Mouse (Mus musculus): Measurements from ENCODE around the gene Ggct. TPM values are rescaled to one million over a fixed set of nuclear protein-coding genes. Genes with fewer than 3 reads are reported as not detected.
"Not testable (repeated sequence)": the region's sequence is repeated elsewhere in the genome, so short reads cannot be mapped to it uniquely, and the experiment has no call there.

Ggct gene
- polyA plus RNA-seq, 1 experiment, result 16.6 TPM

GRCm38 (mm10) chr6:54957655-54958054, 35.1 kb downstream of the Ggct start:
- TF ChIP-seq CTCF (IDR thresholded peaks at IDR 0.05; ENCODE audit: extremely low read depth, insufficient read depth, low read length) (no peak), POLR2A (IDR thresholded peaks at IDR 0.05; ENCODE audit: extremely low read depth, insufficient read depth, low read length) (no peak)

DNA sequence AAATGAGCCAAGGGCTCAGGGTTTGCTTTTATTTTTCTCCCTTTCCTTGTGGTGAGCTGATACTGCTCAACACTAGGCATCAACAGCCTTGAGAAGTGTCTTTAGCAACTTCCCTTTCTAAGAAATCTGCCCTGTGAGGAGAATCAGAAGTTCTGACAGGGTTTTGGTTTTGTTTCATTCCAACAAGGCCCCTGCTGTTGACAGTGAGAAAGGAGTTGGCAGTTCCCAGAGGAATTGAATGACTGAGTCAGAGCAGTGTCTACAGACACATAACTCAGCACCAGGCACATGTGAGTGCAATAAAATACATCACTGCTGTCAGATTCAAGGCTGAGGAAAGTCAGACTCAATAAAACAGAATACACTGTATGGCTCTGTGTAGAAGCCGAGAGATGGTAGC, 36.3 kb downstream of the Ggct start:
- no peak for TF ChIP-seq POLR2A (IDR thresholded peaks at IDR 0.05; ENCODE audit: extremely low read depth, insufficient read depth, low read length)
- TF ChIP-seq CTCF (IDR thresholded peaks at IDR 0.05; ENCODE audit: extremely low read depth, insufficient read depth, low read length), result no peak
- H3K27ac ChIP-seq (ENCODE audit: insufficient read depth, low read length), result no peak overlapping the region
- no peaks in the 10 kb centered on the region; the same call in 1 of the 2 replicates for H3K4me1 ChIP-seq (ENCODE audit: control insufficient read depth, insufficient read depth, low read length)
- H3K4me3 ChIP-seq (ENCODE audit: insufficient read depth, low read length), result no peak overlapping the region

More at GRCm38 (mm10) chr6:54957655-54958054, 35.1 kb downstream of the Ggct start:
- no peak overlapping the region for H3K4me3 ChIP-seq (ENCODE audit: insufficient read depth, low read length)
- H3K27ac ChIP-seq (ENCODE audit: insufficient read depth, low read length), result no peak overlapping the region
- no peaks in the 10 kb centered on the region; the same call in 1 of the 2 replicates for H3K4me1 ChIP-seq (ENCODE audit: control insufficient read depth, insufficient read depth, low read length)

DNA sequence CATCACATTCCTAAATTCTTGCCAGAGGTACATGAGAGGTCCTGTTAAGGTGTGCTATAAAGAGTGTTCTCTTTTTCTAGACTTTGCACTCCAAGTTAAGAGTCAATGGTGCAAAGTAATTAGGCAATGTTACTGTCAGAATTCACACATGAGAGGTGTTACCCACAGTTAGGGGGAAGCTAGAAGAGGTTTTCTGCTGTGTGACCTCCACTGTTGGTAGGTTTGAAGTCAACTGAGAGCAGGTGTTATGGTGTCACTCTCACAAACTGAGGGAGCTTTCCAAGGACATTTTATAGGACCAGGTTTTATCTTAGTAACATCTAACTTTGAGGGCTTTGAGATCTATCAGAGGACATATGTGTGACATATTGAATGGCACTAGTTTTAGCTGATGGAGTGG, 36.8 kb downstream of the Ggct start:
- no peak for TF ChIP-seq POLR2A (IDR thresholded peaks at IDR 0.05; ENCODE audit: extremely low read depth, insufficient read depth, low read length)
- TF ChIP-seq CTCF (IDR thresholded peaks at IDR 0.05; ENCODE audit: extremely low read depth, insufficient read depth, low read length), result no peak
- Histone ChIP-seq H3K4me3 (ENCODE audit: insufficient read depth, low read length) (no peak overlapping the region), H3K4me1 (ENCODE audit: control insufficient read depth, insufficient read depth, low read length) (no peaks in the 10 kb centered on the region; the same call in 1 of the 2 replicates), H3K27ac (ENCODE audit: insufficient read depth, low read length) (no peak overlapping the region)

- TF ChIP-seq CTCF (IDR thresholded peaks at IDR 0.05; ENCODE audit: extremely low read depth, insufficient read depth, low read length) (no peak), POLR2A (IDR thresholded peaks at IDR 0.05; ENCODE audit: extremely low read depth, insufficient read depth, low read length) (no peak)
- Histone ChIP-seq H3K4me1 (ENCODE audit: control insufficient read depth, insufficient read depth, low read length) (no peaks in the 10 kb centered on the region; the same call in 1 of the 2 replicates), H3K27ac (ENCODE audit: insufficient read depth, low read length) (no peak overlapping the region), H3K4me3 (ENCODE audit: insufficient read depth, low read length) (no peak overlapping the region)
Measured at GRCm38 (mm10) chr6:54954659-54955414, 37.9 kb downstream of the Ggct start.

GRCm38 (mm10) chr6:54953399-54953798, 39.4 kb downstream of the Ggct start:
- H3K4me1 ChIP-seq (ENCODE audit: control insufficient read depth, insufficient read depth, low read length); H3K4me3 ChIP-seq (ENCODE audit: insufficient read depth, low read length); H3K27ac ChIP-seq (ENCODE audit: insufficient read depth, low read length): not testable (repeated sequence)

- Histone ChIP-seq H3K4me3 (ENCODE audit: insufficient read depth, low read length) (no peak overlapping the region), H3K4me1 (ENCODE audit: control insufficient read depth, insufficient read depth, low read length) (no peaks in the 10 kb centered on the region; the same call in 1 of the 2 replicates), H3K27ac (ENCODE audit: insufficient read depth, low read length) (no peak overlapping the region)
- TF ChIP-seq POLR2A (IDR thresholded peaks at IDR 0.05; ENCODE audit: extremely low read depth, insufficient read depth, low read length) (no peak), CTCF (IDR thresholded peaks at IDR 0.05; ENCODE audit: extremely low read depth, insufficient read depth, low read length) (no peak)
Measured at GRCm38 (mm10) chr6:54952542-54952941, 40.2 kb downstream of the Ggct start.

GRCm38 (mm10) chr6:54948682-54949081, 44.1 kb downstream of the Ggct start:
- H3K4me1 ChIP-seq (ENCODE audit: control insufficient read depth, insufficient read depth, low read length), result no peaks in the 10 kb centered on the region
- H3K27ac ChIP-seq (ENCODE audit: insufficient read depth, low read length), result no peak overlapping the region
- no peak for TF ChIP-seq POLR2A (IDR thresholded peaks at IDR 0.05; ENCODE audit: extremely low read depth, insufficient read depth, low read length)
- no peak for TF ChIP-seq CTCF (IDR thresholded peaks at IDR 0.05; ENCODE audit: extremely low read depth, insufficient read depth, low read length)
- H3K4me3 ChIP-seq (ENCODE audit: insufficient read depth, low read length), result no peak overlapping the region

GRCm38 (mm10) chr6:54946241-54946953, 46.4 kb downstream of the Ggct start:
- Histone ChIP-seq H3K27ac (ENCODE audit: insufficient read depth, low read length) (no peak overlapping the region), H3K4me3 (ENCODE audit: insufficient read depth, low read length) (no peak overlapping the region), H3K4me1 (ENCODE audit: control insufficient read depth, insufficient read depth, low read length) (no peaks in the 10 kb centered on the region)
- TF ChIP-seq POLR2A (IDR thresholded peaks at IDR 0.05; ENCODE audit: extremely low read depth, insufficient read depth, low read length) (no peak), CTCF (IDR thresholded peaks at IDR 0.05; ENCODE audit: extremely low read depth, insufficient read depth, low read length) (no peak)

- H3K4me1 ChIP-seq (ENCODE audit: control insufficient read depth, insufficient read depth, low read length), result no peaks in the 10 kb centered on the region
- TF ChIP-seq POLR2A (IDR thresholded peaks at IDR 0.05; ENCODE audit: extremely low read depth, insufficient read depth, low read length), result no peak
- H3K27ac ChIP-seq (ENCODE audit: insufficient read depth, low read length), result no peak overlapping the region
- no peak overlapping the region for H3K4me3 ChIP-seq (ENCODE audit: insufficient read depth, low read length)
Measured at GRCm38 (mm10) chr6:54944551-54944950, 48.2 kb downstream of the Ggct start.

- Histone ChIP-seq H3K4me3 (ENCODE audit: insufficient read depth, low read length) (no peak overlapping the region), H3K27ac (ENCODE audit: insufficient read depth, low read length) (no peak overlapping the region), H3K4me1 (ENCODE audit: control insufficient read depth, insufficient read depth, low read length) (no peaks in the 10 kb centered on the region)
- TF ChIP-seq CTCF (IDR thresholded peaks at IDR 0.05; ENCODE audit: extremely low read depth, insufficient read depth, low read length) (no peak), POLR2A (IDR thresholded peaks at IDR 0.05; ENCODE audit: extremely low read depth, insufficient read depth, low read length) (no peak)
Measured at GRCm38 (mm10) chr6:54943753-54944152, 49.0 kb downstream of the Ggct start.

Measured in cortical plate, adult 2 months (tissue).